Comparison of ENCODE assay signal across 8 mouse cellular contexts in the genomic region with DNA sequence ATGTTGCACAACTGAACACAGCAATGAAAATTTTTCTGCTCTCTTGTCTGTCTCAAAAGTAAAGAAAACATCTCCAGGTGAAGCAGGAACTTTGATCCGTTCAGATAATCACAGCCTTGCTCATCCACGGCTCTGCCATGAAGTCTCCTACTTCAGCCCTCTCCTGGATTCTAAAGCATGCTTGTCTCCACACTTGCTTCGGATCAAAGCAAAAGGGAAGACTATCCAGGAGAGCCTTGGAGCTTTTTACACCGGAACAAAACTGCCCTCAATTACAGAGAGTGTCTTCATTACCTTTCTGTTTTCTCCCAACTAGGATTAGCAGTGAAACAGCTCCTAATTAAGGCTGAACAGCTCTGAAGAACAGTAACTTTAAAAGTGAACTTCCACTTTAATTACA. TPM values are rescaled to one million over a fixed set of nuclear protein-coding genes. Genes with fewer than 3 reads are reported as not detected.
DNase-seq lines count a peak whose midpoint lies in the region; ATAC-seq and TF ChIP-seq lines count a peak whose summit lies in the region.

No protein-coding gene starts in this region.

- TF ChIP-seq POLR2A in bone marrow macrophage, adult 2 months (IDR thresholded peaks at IDR 0.05; ENCODE audit: borderline replicate concordance, low read depth, low read length), result no peak

- peak overlapping the region; percentile 56 to 99 for H3K4me3 ChIP-seq in heart, embryonic 14.5 days (ENCODE audit: control insufficient read depth in 1 of 2, insufficient read depth in 1 of 2, low read depth in 1 of 2, low read length in 2 of 2)
- peak overlapping the region; percentile 68 for H3K4me3 ChIP-seq in bone marrow macrophage, adult 2 months (ENCODE audit: insufficient read depth, low read length)
- peak overlapping the region; percentile 97 for H3K4me3 ChIP-seq in hindbrain, embryonic 13.5 days
- H3K4me3 ChIP-seq in midbrain, embryonic 13.5 days (replicated peaks), result peak overlapping the region; percentile 91

- H3K9me3 ChIP-seq in heart, embryonic 14.5 days (ENCODE audit: control insufficient read depth, low read length), result no peaks in the 10 kb centered on the region
- H3K9me3 ChIP-seq in hindbrain, embryonic 13.5 days, result no peaks in the 10 kb centered on the region
- no peaks in the 10 kb centered on the region for H3K9me3 ChIP-seq in midbrain, embryonic 13.5 days

- H3K36me3 ChIP-seq in heart, embryonic 14.5 days (ENCODE audit: control insufficient read depth, insufficient read depth, low read length), result peaks cover 17% of the 10 kb centered on the region
- 0 out of 2 replicates have a peak, but pooled peaks cover 2% of the 10 kb centered on the region for H3K36me3 ChIP-seq in hindbrain, embryonic 13.5 days
- peaks cover 3% of the 10 kb centered on the region; the same call in 1 of the 2 replicates for H3K36me3 ChIP-seq in midbrain, embryonic 13.5 days

- no peak for TF ChIP-seq CTCF in bone marrow macrophage, adult 2 months (IDR thresholded peaks at IDR 0.05; ENCODE audit: low read depth, low read length)

- peak overlapping the region; percentile 78 for H3K4me2 ChIP-seq in heart, embryonic 14.5 days (ENCODE audit: low read length)
- peak overlapping the region; percentile 95 for H3K4me2 ChIP-seq in hindbrain, embryonic 13.5 days
- peak overlapping the region; percentile 97 for H3K4me2 ChIP-seq in midbrain, embryonic 13.5 days (replicated peaks)

- no peaks in the 10 kb centered on the region for H3K27me3 ChIP-seq in heart, embryonic 14.5 days (ENCODE audit: control insufficient read depth, insufficient read depth, low read length)
- H3K27me3 ChIP-seq in hindbrain, embryonic 13.5 days, result no peaks in the 10 kb centered on the region
- H3K27me3 ChIP-seq in midbrain, embryonic 13.5 days, result no peaks in the 10 kb centered on the region

- H3K9ac ChIP-seq in heart, embryonic 14.5 days (ENCODE audit: low read length), result peak overlapping the region; percentile 99
- peak overlapping the region; percentile 93 for H3K9ac ChIP-seq in hindbrain, embryonic 13.5 days
- peak overlapping the region; percentile 93 for H3K9ac ChIP-seq in midbrain, embryonic 13.5 days (replicated peaks)

- under 1% methylated on average over 4 of the region's 4 CpGs for WGBS in heart, embryonic 14.5 days
- WGBS in hindbrain, embryonic 13.5 days, result 4% methylated on average over 4 of the region's 4 CpGs
- 1% methylated on average over 4 of the region's 4 CpGs for WGBS in midbrain, embryonic 13.5 days

- peaks cover 12 to 38% of the 10 kb centered on the region in 2 experiments for H3K4me1 ChIP-seq in heart, embryonic 14.5 days (ENCODE audit: control insufficient read depth in 2 of 2, insufficient read depth in 2 of 2, low read length in 2 of 2)
- peaks cover 19% of the 10 kb centered on the region for H3K4me1 ChIP-seq in bone marrow macrophage, adult 2 months (ENCODE audit: control insufficient read depth, insufficient read depth, low read length)
- H3K4me1 ChIP-seq in hindbrain, embryonic 13.5 days (replicated peaks), result peaks cover 33% of the 10 kb centered on the region
- H3K4me1 ChIP-seq in midbrain, embryonic 13.5 days (replicated peaks), result peaks cover 33% of the 10 kb centered on the region

- no peak for ATAC-seq in heart, embryonic 14.5 days (ENCODE audit: insufficient number of reproducible peaks, insufficient read depth, low FRiP score, low read depth)
- ATAC-seq in hindbrain, embryonic 13.5 days (ENCODE audit: low FRiP score), result no peak
- ATAC-seq in midbrain, embryonic 13.5 days, result no peak
- no peak for ATAC-seq in megakaryocyte-erythroid progenitor cell, adult 5-6 weeks (replicated peaks; ENCODE audit: low FRiP score, low TSS enrichment, poor library complexity, severe bottlenecking)

- H3K27ac ChIP-seq in heart, embryonic 14.5 days (replicated peaks in 1 of 2; ENCODE audit: control insufficient read depth in 1 of 2, insufficient read depth in 1 of 2, low read depth in 2 of 2, low read length in 2 of 2), result peak overlapping the region; percentile 87 to 97; a peak in 3 of 4 replicates
- H3K27ac ChIP-seq in bone marrow macrophage, adult 2 months (ENCODE audit: insufficient read depth, low read depth, low read length), result no peak overlapping the region
- no peak overlapping the region for H3K27ac ChIP-seq in hindbrain, embryonic 13.5 days
- no peak overlapping the region for H3K27ac ChIP-seq in midbrain, embryonic 13.5 days

- DNase-seq in heart, adult 8-10 months (ENCODE audit: low spot score), result no peak
- DNase-seq in Muller cell, postnatal 12 days (ENCODE audit: inconsistent ontology term), result no peak
- DNase-seq in spleen, adult 18-20 months, result no peak

RNA-seq across cellular contexts. Expression of gene Lamc1, which starts 1.4 kb away (rescaled TPM):
- 133 and 138 TPM in 2 replicates for polyA plus RNA-seq in heart, embryonic 14.5 days (2014; fragmentation: Nextera tagmentation; extraction: Ambion mirVana)
- 100 to 1,000 TPM in 2 of 4 experiments, 10 to 100 TPM in 2; 83.2 to 109 (median 98.8) TPM for total RNA-seq in heart, adult 8-10 months (2022)
- 15.5 and 16.4 TPM in 2 replicates for polyA plus RNA-seq in bone marrow macrophage, adult 2 months (2012; ENCODE audit: insufficient read depth, insufficient read length, missing spikeins)
- 18.6 and 20.2 TPM in 2 replicates for polyA plus RNA-seq in hindbrain, embryonic 13.5 days (2015; fragmentation: Nextera tagmentation; extraction: Ambion mirVana)
- 11.3 and 14.9 TPM in 2 replicates for polyA plus RNA-seq in midbrain, embryonic 13.5 days (2015; fragmentation: Nextera tagmentation; extraction: Ambion mirVana)
- total RNA-seq in megakaryocyte-erythroid progenitor cell, adult 5-6 weeks (2014; fragmentation: Nextera tagmentation), result 2.7 and 3.0 TPM in 2 replicates
- 0.91 and 1.3 TPM in 2 replicates for total RNA-seq in megakaryocyte-erythroid progenitor cell, adult 5-6 weeks (2017)

Comparison
In these comparisons a context has a peak if more than half of its experiments do, and no peak if none do; other contexts are left out.
1. H3K27ac ChIP-seq: peak in heart, embryonic 14.5 days (2 of 2); none in bone marrow macrophage, adult 2 months (single experiment), hindbrain, embryonic 13.5 days (single experiment) and midbrain, embryonic 13.5 days (single experiment).
2. Peak in every context shown above with its lines, with median percentiles within 50 percentile points of each other: H3K4me2 ChIP-seq, H3K4me3 ChIP-seq and H3K9ac ChIP-seq.